11 mouse cellular contexts compared by ENCODE assay signal in genomic region chr5:113973790-113974189, GRCm38 (mm10). TPM values are rescaled to one million over a fixed set of nuclear protein-coding genes. Genes with fewer than 3 reads are reported as not detected.
DNase-seq lines count a peak whose midpoint lies in the region; ATAC-seq and TF ChIP-seq lines count a peak whose summit lies in the region.
"Had no signal": no experiment of that assay in that cellular context is flagged by ENCODE, and none has a peak within 500 bp of the region (broad histone marks: within the 10 kb centered on the region; RNA-seq: fewer than 3 reads in every experiment).

No protein-coding gene starts in this region.

- H3K4me3 ChIP-seq in bone marrow, adult 2 months (replicated peaks; ENCODE audit: control insufficient read depth, low read depth, low read length): peak overlapping the region; percentile 38
- no peak overlapping the region for H3K4me3 ChIP-seq in forebrain, embryonic 14.5 days (ENCODE audit: low read depth, low read length)
- H3K4me3 ChIP-seq in liver, embryonic 13.5 days (replicated peaks): peak overlapping the region; percentile 61
- no peak overlapping the region for H3K4me3 ChIP-seq in left cerebral cortex, adult 2 months
- H3K4me3 ChIP-seq: megakaryocyte, embryonic 14.5 days had no signal

- H3K4me1 ChIP-seq in bone marrow, adult 2 months (ENCODE audit: control insufficient read depth, insufficient read depth, low read length): peaks cover 5% of the 10 kb centered on the region
- peaks cover 12% of the 10 kb centered on the region for H3K4me1 ChIP-seq in forebrain, embryonic 14.5 days (ENCODE audit: control insufficient read depth, insufficient read depth, low read length)
- peaks cover 89% of the 10 kb centered on the region for H3K4me1 ChIP-seq in liver, embryonic 13.5 days (replicated peaks)

- 68% methylated on average over 8 of the region's 8 CpGs for WGBS in bone marrow, adult 2 months
- 94% methylated on average over 8 of the region's 8 CpGs for WGBS in forebrain, embryonic 14.5 days
- WGBS in liver, embryonic 13.5 days (ENCODE audit: insufficient replicate concordance): 63% methylated on average over 8 of the region's 8 CpGs

- no peak for TF ChIP-seq POLR2A in bone marrow, adult 2 months (IDR thresholded peaks at IDR 0.05; ENCODE audit: borderline replicate concordance, control insufficient read depth, low read depth, low read length)

- ATAC-seq in forebrain, embryonic 14.5 days: no peak
- ATAC-seq in liver, embryonic 13.5 days (ENCODE audit: low read depth): no peak

- intact Hi-C loops in left cerebral cortex, adult 2 months (cut with DNase I): no loop called here

- no peaks in the 10 kb centered on the region for H3K27me3 ChIP-seq in forebrain, embryonic 14.5 days (replicated peaks; ENCODE audit: control insufficient read depth, insufficient read depth, low read length)
- no peaks in the 10 kb centered on the region for H3K27me3 ChIP-seq in liver, embryonic 13.5 days

- H3K9me3 ChIP-seq in forebrain, embryonic 14.5 days (replicated peaks; ENCODE audit: control insufficient read depth, low read length): no peaks in the 10 kb centered on the region
- no peaks in the 10 kb centered on the region for H3K9me3 ChIP-seq in liver, embryonic 13.5 days (replicated peaks)
- H3K9me3 ChIP-seq: megakaryocyte, embryonic 14.5 days had no signal

- TF ChIP-seq CTCF in bone marrow, adult 2 months (IDR thresholded peaks at IDR 0.05; ENCODE audit: control insufficient read depth, insufficient read depth, low read length): no peak
- TF ChIP-seq CTCF in left cerebral cortex, adult 2 months (IDR thresholded peaks at IDR 0.05): no peak

- no peak overlapping the region for H3K4me2 ChIP-seq in forebrain, embryonic 14.5 days (ENCODE audit: low read length)
- peak overlapping the region; percentile 87 for H3K4me2 ChIP-seq in liver, embryonic 13.5 days

- no peak overlapping the region for H3K9ac ChIP-seq in forebrain, embryonic 14.5 days (ENCODE audit: low read length)
- peak overlapping the region; percentile 85 for H3K9ac ChIP-seq in liver, embryonic 13.5 days

- peak; percentile 34 for DNase-seq in kidney, adult 11 months
- no peak for DNase-seq in kidney, adult 18-20 months
- DNase-seq in forebrain, embryonic 14.5 days (ENCODE audit: low spot score): no peak
- DNase-seq in liver, embryonic 13.5 days: no peak
- no peak for DNase-seq in embryo, embryonic 11 days
- no peak for DNase-seq in left cerebral cortex, adult 2 months (ENCODE audit: extremely low spot score in 1 of 2, low spot score in 2 of 2)
- DNase-seq in right cerebral cortex, postnatal 4 days: no peak
- DNase-seq: gastrocnemius, postnatal 10 days had no signal

- H3K36me3 ChIP-seq in forebrain, embryonic 14.5 days (ENCODE audit: control insufficient read depth, insufficient read depth, low read length): peaks cover 24% of the 10 kb centered on the region
- peaks cover 32% of the 10 kb centered on the region for H3K36me3 ChIP-seq in liver, embryonic 13.5 days

- H3K27ac ChIP-seq in bone marrow, adult 2 months (ENCODE audit: control insufficient read depth, insufficient read depth, low read depth, low read length, poor library complexity): peak overlapping the region; percentile 43
- 0 out of 2 replicates have a peak overlapping the region, but pooled peaks have one; percentile 0 for H3K27ac ChIP-seq in forebrain, embryonic 14.5 days (ENCODE audit: low read depth, low read length)
- H3K27ac ChIP-seq in liver, embryonic 13.5 days: peak overlapping the region; percentile 98
- no peak overlapping the region for H3K27ac ChIP-seq in left cerebral cortex, adult 2 months

RNA-seq across cellular contexts. Expression of gene Ssh1, which starts 19.9 kb away (rescaled TPM):
- 13.0 and 14.4 TPM in 2 replicates for polyA plus RNA-seq in bone marrow, adult 2 months (2011; ENCODE audit: insufficient read depth, insufficient read length, low replicate concordance, missing spikeins)
- 16.0 and 16.6 TPM in 2 replicates for polyA plus RNA-seq in forebrain, embryonic 14.5 days (2014; fragmentation: Nextera tagmentation; extraction: Ambion mirVana)
- polyA plus RNA-seq in liver, embryonic 13.5 days (2015; fragmentation: Nextera tagmentation; extraction: Ambion mirVana): 5.4 and 6.0 TPM in 2 replicates
- 10 to 100 TPM; 28.2 to 28.6 TPM for total RNA-seq in left cerebral cortex, adult 2 months (2021)

RNA-seq across cellular contexts. Expression of gene Dao, which starts 29.7 kb away (rescaled TPM):
- 1.6 TPM in 1 of 2 replicates, not detected in the other for polyA plus RNA-seq in bone marrow, adult 2 months (2011; ENCODE audit: insufficient read depth, insufficient read length, low replicate concordance, missing spikeins)
- polyA plus RNA-seq in forebrain, embryonic 14.5 days (2014; fragmentation: Nextera tagmentation; extraction: Ambion mirVana): not detected in 2 replicates
- polyA plus RNA-seq in liver, embryonic 13.5 days (2015; fragmentation: Nextera tagmentation; extraction: Ambion mirVana): not detected in 2 replicates
- total RNA-seq in left cerebral cortex, adult 2 months (2021): not detected
- total RNA-seq: gastrocnemius, postnatal 10 days; layer of hippocampus, postnatal 25 days had no signal

Comparison
In these comparisons a context has a peak if more than half of its experiments do, and no peak if none do; other contexts are left out.
1. H3K4me3 ChIP-seq: peak in bone marrow, adult 2 months (single experiment) and liver, embryonic 13.5 days (single experiment); none in forebrain, embryonic 14.5 days (single experiment) and left cerebral cortex, adult 2 months (single experiment).